Mouse (Mus musculus) midbrain, embryonic 13.5 days (tissue): Measurements from ENCODE around the gene Ift22. TPM values are rescaled to one million over a fixed set of nuclear protein-coding genes. Genes with fewer than 3 reads are reported as not detected.

Experiments
- ATAC-seq: fragments of 200-750 bp; cut with Nextera tagmentation; 2 replicates; pipeline ENCODE4 v1.8.0; 2017; ENCODE audit warnings: mild to moderate bottlenecking, moderate TSS enrichment, moderate library complexity
- H3K27ac ChIP-seq: fragments of 300-500 bp; sonication (generic); 2 replicates; pipeline ENCODE4 v1.5.1; 2015; ENCODE audit warnings: inconsistent platforms, mild to moderate bottlenecking, moderate library complexity
- H3K27me3 ChIP-seq: fragments of 300-500 bp; sonication (generic); 2 replicates; pipeline ENCODE4 v1.6.1; 2015; ENCODE audit warnings: mild to moderate bottlenecking, inconsistent platforms
- H3K36me3 ChIP-seq: fragments of 300-500 bp; sonication (generic); 2 replicates; pipeline ENCODE4 v1.6.1; 2015; ENCODE audit warnings: mild to moderate bottlenecking, inconsistent platforms
- H3K4me1 ChIP-seq: fragments of 300-500 bp; sonication (generic); replicated peaks from 2 replicates; pipeline ENCODE4 v1.6.1; 2015; ENCODE audit warnings: inconsistent platforms
- H3K4me2 ChIP-seq: fragments of 300-500 bp; sonication (generic); replicated peaks from 2 replicates; pipeline ENCODE4 v1.6.1; 2015; ENCODE audit warnings: moderate library complexity, mild to moderate bottlenecking, inconsistent platforms
- H3K4me3 ChIP-seq: fragments of 300-500 bp; sonication (generic); replicated peaks from 2 replicates; pipeline ENCODE4 v1.5.1; 2015; ENCODE audit warnings: mild to moderate bottlenecking, inconsistent platforms
- H3K9ac ChIP-seq: fragments of 300-500 bp; sonication (generic); replicated peaks from 2 replicates; pipeline ENCODE4 v1.6.1; 2015; ENCODE audit warnings: mild to moderate bottlenecking, inconsistent platforms
- H3K9me3 ChIP-seq: fragments of 300-500 bp; sonication (generic); 2 replicates; pipeline ENCODE4 v1.6.1; 2016; ENCODE audit warnings: mild to moderate bottlenecking, inconsistent platforms
- WGBS: fragments of 180-500 bp; shearing (Covaris S2); methylation state at CpG from one replicate; pipeline ENCODE4 v1.1.7; 2015; 5-methylcytosine and 5-hydroxymethylcytosine counted together
- polyA plus RNA-seq: library from polyadenylated mRNA; unstranded; fragments of >200 nt; fragmentation: Nextera tagmentation; extraction: Ambion mirVana; gene quantifications from 2 replicates; pipeline ENCODE4 v1.2.1, GENCODE M21; 2015

Ift22 gene
- polyA plus RNA-seq, 1 experiment from 2014 or later = 125 TPM

DNA sequence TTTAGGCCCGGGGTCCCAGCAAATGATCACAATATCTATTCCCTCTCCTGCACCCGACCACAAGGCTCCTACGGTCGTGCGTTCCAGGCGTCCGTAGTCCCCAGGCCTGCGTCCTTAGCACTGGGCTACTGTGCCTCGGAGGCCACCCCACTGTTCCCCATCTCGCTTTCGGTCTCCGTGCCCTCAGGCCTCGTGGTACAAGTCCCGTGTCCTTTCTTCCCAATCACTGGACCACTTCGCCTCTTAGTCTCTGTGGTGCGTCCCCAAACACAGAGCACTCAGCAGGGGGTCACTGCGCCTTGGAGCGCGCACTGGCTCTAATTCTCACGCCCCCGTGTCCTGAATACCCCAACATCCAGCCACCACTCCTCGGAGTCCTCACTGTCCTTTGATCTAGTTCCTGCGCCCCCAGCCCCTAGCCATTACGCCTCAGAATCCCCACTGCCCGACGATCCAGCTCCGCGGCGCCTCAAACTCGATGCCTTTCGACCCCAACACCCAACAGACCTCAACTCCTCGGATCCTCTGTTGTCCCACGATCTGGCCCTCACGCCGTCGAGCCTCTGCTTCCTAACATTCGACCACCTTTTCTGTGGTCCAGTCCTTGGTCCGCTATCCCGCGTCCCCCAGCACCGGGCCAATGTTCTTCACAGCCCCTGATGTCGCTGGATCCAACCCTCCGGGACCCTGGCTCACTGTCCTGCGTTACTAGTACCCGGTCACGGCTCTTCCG, 25.7 kb upstream of the Ift22 start:
- Histone ChIP-seq H3K9ac (peak overlapping the region; percentile 69), H3K27me3 (peaks cover 44% of the 10 kb centered on the region), H3K36me3 (no peaks in the 10 kb centered on the region), H3K4me2 (peak overlapping the region; percentile 77), H3K4me1 (peaks cover 20% of the 10 kb centered on the region), H3K4me3 (peak overlapping the region; percentile 49), H3K27ac (no peak overlapping the region), H3K9me3 (no peaks in the 10 kb centered on the region)
- under 1% methylated on average over 47 of the region's 47 CpGs for WGBS
- ATAC-seq = 0 out of 2 replicates have a peak, but pooled peaks have one; percentile 30

DNA sequence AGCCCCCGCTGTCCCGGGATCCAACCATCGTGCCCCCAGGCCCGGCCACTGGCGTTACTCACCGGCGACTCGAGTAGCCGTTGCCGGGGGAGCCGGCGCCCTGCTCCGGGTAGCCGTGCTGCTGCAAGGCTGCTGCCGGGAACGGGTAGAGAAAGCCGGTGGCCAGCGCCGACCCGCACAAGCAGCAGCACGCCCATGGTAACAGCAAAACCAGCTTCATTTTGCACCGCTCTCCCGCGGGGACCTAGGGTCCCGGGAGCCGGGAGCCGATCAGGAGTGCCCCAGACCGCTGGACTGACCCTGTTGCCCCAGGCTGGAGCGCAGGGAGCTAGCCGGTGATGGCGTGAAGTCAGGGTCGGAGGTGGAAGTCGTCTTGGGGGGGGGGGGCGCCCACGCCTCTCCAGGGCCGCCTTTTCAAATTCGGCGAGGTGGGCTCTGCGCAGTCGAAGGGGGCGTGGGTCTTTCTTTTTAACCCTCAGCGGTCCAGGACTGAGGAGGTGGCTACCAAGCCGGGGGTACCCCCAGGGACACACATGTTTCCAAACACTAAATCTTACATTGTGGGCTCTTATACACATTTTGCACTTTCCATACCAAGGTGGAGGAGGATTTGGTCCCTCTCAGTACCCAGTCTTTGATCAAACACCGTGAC, 25.0 kb upstream of the Ift22 start, which contains the start of gene Col26a1:
Gene Col26a1, minus strand, starts transcription at position 422 of the 652 bp plus-strand sequence.
- peaks cover 20% of the 10 kb centered on the region for H3K4me1 ChIP-seq
- peak; percentile 76 for ATAC-seq
- H3K4me2 ChIP-seq = peak within 1 kb of the TSS; percentile 77
- H3K27ac ChIP-seq = no peak within 1 kb of the TSS
- peak within 1 kb of the TSS; percentile 49 for H3K4me3 ChIP-seq
- peak within 1 kb of the TSS; percentile 69 for H3K9ac ChIP-seq
- peaks cover 44% of the 10 kb centered on the region for H3K27me3 ChIP-seq
- WGBS = 1% methylated on average over 44 of the region's 44 CpGs
- no peaks in the 10 kb centered on the region for H3K36me3 ChIP-seq
- no peaks in the 10 kb centered on the region for H3K9me3 ChIP-seq

DNA sequence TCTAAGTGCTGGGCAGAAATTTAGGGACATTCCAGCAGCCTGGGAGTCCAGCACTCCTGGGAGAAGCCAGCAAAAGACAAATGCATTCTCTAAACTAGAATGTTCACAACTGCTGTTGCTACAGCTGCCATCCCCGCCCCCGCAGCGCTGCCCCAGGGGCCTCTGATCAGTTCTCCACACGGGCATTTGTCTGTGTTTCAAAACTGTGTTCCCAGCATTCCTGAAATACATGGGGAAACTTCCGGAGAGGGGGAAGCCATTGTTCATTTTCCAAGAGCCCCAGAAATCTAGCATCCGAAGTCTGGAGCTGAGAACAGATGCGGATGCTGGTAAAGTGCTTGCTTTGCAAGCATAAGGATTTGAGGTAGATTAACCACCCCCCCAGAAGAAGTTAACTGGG, 21.0 kb upstream of the Ift22 start:
- Histone ChIP-seq H3K4me1 (peaks cover 15% of the 10 kb centered on the region), H3K27ac (no peak overlapping the region), H3K9ac (no peak overlapping the region), H3K36me3 (no peaks in the 10 kb centered on the region), H3K4me2 (no peak overlapping the region), H3K27me3 (peaks cover 28% of the 10 kb centered on the region), H3K9me3 (no peaks in the 10 kb centered on the region), H3K4me3 (no peak overlapping the region)
- WGBS = 33% methylated on average over 7 of the region's 7 CpGs
- no peak for ATAC-seq

DNA sequence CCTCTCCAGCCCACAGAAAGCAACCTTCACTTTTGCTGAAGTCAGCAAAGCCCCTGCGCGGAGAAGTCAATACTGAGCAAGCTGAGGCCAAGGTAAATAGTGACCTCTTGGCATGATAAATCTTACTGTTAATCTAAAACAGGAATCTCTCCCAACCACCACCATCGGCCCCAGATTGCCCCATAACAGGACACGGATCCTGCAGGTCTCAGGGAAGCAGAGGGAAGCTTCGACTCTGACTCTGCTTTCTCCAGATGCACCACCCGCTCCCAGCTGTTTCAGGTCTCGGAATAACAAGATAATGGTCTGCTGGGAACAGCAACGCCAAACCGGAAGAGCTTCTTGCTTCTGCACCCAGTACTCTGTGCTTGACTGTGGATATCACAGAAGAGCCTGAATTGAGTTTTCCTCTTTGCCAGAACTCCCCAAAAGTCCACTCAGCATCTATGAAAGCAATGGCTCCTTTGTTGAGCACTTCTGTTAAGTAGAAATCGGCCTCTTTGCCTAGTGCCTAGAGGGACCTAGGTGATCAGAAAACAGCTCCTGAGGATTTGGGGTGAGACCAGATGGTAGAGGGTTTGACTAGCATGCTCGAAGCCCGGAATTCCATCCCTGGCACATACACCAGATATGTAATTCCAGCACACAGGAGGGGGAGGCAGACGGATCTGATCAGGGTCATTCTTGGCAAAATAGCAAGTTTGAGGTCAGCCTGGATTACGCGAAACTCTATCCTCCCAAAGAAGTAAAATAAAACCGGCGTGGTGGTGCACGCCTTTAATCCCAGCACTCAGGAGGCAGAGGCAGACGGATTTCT, 19.2 kb upstream of the Ift22 start:
- Histone ChIP-seq H3K4me2 (no peak overlapping the region), H3K4me1 (no peaks in the 10 kb centered on the region; the same call in 1 of the 2 replicates), H3K4me3 (no peak overlapping the region), H3K27ac (no peak overlapping the region), H3K27me3 (peaks cover 11% of the 10 kb centered on the region), H3K36me3 (no peaks in the 10 kb centered on the region), H3K9ac (no peak overlapping the region), H3K9me3 (no peaks in the 10 kb centered on the region)
- no peak for ATAC-seq
- 70% methylated on average over 19 of the region's 19 CpGs for WGBS

DNA sequence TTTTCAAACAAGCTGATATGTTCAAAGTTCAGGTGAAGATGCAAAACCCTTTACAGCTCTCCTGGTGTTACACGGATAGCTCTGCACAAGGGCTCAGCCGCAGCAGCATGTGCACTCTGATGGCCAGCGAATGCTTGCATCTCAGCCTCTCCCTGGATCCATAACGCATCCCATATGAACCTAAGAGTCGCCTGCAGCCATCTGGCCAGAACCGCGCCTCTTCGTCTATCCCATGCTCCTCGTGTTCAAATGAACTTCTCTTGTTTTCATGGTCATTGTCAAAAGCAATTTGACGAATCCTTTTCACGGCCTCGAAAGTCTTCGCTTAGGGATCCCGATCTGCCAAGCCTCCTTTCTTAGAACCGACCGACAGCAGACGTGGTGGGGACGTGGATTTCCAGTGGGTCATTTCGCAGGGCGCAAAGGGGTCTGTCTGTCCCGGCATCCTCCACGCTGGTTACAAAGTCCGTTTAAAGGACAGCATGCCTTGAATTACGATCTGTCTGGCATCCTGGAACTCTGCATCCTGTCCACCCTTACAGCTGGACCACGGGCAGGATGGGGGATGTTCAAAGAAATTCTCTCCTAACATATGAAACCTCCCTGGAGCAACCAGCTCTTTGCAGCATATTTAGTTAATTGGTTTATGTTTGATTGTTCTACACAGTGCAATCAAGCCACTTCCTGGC, 13.0 kb upstream of the Ift22 start:
- no peaks in the 10 kb centered on the region for H3K4me1 ChIP-seq
- H3K36me3 ChIP-seq = no peaks in the 10 kb centered on the region
- no peaks in the 10 kb centered on the region for H3K9me3 ChIP-seq
- H3K27me3 ChIP-seq = no peaks in the 10 kb centered on the region
- no peak for ATAC-seq
- H3K4me2 ChIP-seq = no peak overlapping the region
- no peak overlapping the region for H3K9ac ChIP-seq
- H3K4me3 ChIP-seq = no peak overlapping the region
- H3K27ac ChIP-seq = no peak overlapping the region
- 78% methylated on average over 25 of the region's 25 CpGs for WGBS

DNA sequence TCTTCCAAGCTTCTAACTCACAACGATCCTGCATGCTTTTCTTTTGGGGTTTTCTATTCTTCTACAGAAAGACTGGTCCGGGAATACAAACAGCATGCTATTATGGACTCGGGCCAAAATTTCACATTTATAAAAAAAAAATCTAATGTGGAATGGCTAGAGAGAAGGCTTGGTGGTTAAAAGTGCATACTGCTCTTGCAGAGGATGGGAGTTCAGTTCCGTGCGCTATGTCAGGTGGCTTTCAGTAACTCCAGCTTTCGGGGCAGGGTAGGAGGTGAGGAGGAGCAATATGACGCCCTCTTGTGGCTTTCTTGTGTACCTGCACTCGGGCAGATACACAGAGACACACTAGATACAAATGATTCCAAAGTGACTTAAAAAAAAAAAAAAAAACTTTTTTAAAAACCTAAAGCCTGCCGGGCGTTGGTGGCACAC, 12.4 kb upstream of the Ift22 start:
- Histone ChIP-seq H3K9me3 (no peaks in the 10 kb centered on the region), H3K27ac (no peak overlapping the region), H3K4me1 (0 out of 2 replicates have a peak, but pooled peaks cover 3% of the 10 kb centered on the region), H3K27me3 (no peaks in the 10 kb centered on the region), H3K9ac (no peak overlapping the region), H3K4me3 (no peak overlapping the region), H3K4me2 (no peak overlapping the region), H3K36me3 (no peaks in the 10 kb centered on the region)
- no peak for ATAC-seq
- WGBS = 72% methylated on average over 10 of the region's 10 CpGs

DNA sequence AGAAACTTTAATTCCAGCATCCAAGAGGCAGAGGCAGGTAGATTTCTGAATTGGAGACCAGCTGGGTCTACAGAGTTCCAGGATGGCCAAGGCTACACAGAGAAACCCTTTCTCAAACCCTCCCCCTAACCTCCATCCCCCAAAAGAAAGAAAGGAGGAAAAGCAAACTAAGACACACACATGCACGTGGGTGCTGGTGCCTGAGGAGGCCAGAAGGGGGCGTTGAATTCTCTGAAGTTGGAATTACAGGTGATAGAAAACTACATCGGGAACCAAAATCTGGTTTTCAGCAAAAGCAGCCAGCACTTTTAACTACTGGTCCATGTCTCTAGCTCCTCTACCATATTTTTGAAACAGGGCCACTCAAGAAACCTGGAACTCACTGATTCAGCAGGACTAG, 3.3 kb upstream of the Ift22 start:
- 56% methylated on average over 3 of the region's 3 CpGs for WGBS
- ATAC-seq = no peak
- peaks cover 16% of the 10 kb centered on the region for H3K4me1 ChIP-seq

DNA sequence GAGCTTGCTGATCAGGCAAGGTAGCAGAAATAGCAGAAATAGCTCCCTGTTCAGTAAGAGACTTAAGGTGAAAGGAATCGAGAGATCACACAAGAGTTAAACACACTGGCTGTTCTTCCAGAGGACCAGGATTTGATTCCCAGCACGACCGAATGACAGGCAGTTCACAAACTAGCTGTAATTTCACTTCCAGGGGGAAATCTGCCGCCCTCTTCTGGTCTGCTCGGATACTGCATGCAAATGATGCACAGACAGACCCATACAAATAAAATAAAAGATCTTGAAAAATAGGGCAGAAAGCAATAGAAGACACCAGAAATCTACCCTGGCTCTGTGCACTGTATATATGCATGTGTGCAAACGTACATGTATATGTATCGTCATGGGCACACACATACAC, 2.3 kb upstream of the Ift22 start:
- WGBS = 56% methylated on average over 7 of the region's 7 CpGs
- Histone ChIP-seq H3K4me2 (no peak overlapping the region), H3K4me3 (no peak overlapping the region)

More for the DNA sequence above, 3.3 kb upstream of the Ift22 start:
- no peak overlapping the region for H3K4me3 ChIP-seq
- no peak overlapping the region for H3K4me2 ChIP-seq
- no peak overlapping the region for H3K9ac ChIP-seq
- no peaks in the 10 kb centered on the region for H3K27me3 ChIP-seq
- no peak overlapping the region for H3K27ac ChIP-seq
- H3K9me3 ChIP-seq = no peaks in the 10 kb centered on the region
- H3K36me3 ChIP-seq = no peaks in the 10 kb centered on the region

DNA sequence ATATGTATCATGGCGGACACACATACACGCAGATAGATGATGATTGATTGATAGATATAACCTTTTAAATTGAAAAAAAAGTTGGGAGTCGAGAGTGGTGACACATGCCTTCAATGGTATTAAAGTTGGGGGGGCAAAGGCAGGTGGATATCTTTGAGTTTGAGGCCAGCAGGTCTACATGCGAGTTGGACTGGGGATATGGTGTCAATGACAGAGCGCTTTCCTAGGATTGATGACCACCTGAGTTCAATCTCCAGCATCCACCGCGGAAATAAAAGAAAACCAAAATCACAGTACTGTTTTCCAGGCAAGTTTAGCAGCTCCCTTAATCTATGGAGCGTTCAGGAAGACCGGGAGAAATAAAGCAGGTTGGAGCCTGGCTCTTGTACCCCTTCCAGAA, 363 bp upstream of the Ift22 start:
- H3K27ac ChIP-seq = 0 out of 2 replicates have a peak overlapping the region, but pooled peaks have one; percentile 32
- H3K27me3 ChIP-seq = no peaks in the 10 kb centered on the region
- H3K4me2 ChIP-seq = peak overlapping the region; percentile 72
- peaks cover 17% of the 10 kb centered on the region for H3K4me1 ChIP-seq
- peak overlapping the region; percentile 60 for H3K4me3 ChIP-seq
- ATAC-seq = peak; percentile 40
- H3K9me3 ChIP-seq = no peaks in the 10 kb centered on the region
- H3K9ac ChIP-seq = peak overlapping the region; percentile 51; the same call in 1 of the 2 replicates
- H3K36me3 ChIP-seq = peaks cover 20% of the 10 kb centered on the region
- WGBS = 46% methylated on average over 9 of the region's 9 CpGs

More for the DNA sequence above, 2.3 kb upstream of the Ift22 start:
- H3K9me3 ChIP-seq = no peaks in the 10 kb centered on the region
- peaks cover under 1% of the 10 kb centered on the region for H3K36me3 ChIP-seq
- H3K9ac ChIP-seq = no peak overlapping the region
- no peak overlapping the region for H3K27ac ChIP-seq
- H3K4me1 ChIP-seq = peaks cover 17% of the 10 kb centered on the region
- no peak for ATAC-seq
- no peaks in the 10 kb centered on the region for H3K27me3 ChIP-seq

DNA sequence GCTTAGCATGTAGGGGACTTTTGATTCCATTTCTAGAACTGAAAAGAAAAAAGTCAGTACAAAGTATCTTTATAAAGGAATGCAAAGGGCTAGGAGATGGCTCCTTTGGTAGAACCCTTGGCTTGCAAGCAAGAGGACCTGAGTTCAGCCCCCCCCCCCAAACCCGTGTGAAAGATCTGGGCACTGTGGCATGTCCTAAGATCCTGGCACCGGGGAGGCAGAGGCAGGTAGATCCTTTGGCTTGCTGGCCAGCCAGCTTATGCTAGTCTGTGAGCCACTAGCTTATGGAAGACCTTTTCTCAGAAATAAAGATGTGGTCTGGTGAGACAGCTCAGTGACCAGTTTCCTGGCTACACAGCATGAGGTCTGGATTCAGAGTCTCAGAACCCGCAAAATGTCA, 6.2 kb downstream of the Ift22 start:
- Histone ChIP-seq H3K9me3 (no peaks in the 10 kb centered on the region), H3K9ac (no peak overlapping the region), H3K27me3 (no peaks in the 10 kb centered on the region), H3K27ac (no peak overlapping the region), H3K4me2 (no peak overlapping the region), H3K4me1 (peaks cover 8% of the 10 kb centered on the region), H3K4me3 (no peak overlapping the region), H3K36me3 (peaks cover 38% of the 10 kb centered on the region)
- 83% methylated on average over 3 of the region's 3 CpGs for WGBS
- ATAC-seq = no peak

DNA sequence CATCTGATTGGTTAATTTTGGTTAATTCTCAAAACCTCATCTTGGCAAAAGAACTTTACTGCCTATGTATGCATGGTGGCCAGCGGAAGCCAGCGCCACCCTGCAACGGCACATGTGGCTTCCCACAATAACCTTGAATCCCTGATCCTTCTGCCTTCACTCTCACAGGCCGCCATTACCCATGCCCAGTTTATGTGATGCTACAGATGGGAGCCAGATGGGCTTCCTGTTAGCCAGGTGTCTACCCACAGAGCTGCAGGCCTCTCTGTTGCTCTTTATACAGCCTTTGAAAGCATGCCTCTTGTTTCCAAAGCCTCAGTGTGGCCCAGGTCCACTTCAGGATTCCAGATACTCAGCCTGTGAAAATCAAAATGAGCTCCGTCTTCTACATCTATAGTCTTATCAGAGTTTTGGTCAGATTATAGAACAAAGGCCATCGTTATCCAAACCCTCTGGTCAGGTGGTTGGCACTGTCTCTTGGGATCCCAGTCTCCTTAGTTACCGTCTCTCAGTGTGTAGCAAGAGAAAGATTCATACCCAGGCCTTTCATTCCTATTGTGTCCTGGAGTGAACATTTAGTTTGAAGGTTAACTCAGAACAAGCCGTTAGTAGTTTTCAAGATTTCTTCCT, 9.8 kb downstream of the Ift22 start:
- H3K4me1 ChIP-seq = peaks cover 7% of the 10 kb centered on the region
- 97% methylated on average over 8 of the region's 8 CpGs for WGBS
- no peak overlapping the region for H3K27ac ChIP-seq
- H3K9me3 ChIP-seq = no peaks in the 10 kb centered on the region
- no peak overlapping the region for H3K4me2 ChIP-seq
- no peaks in the 10 kb centered on the region for H3K27me3 ChIP-seq
- peaks cover 16% of the 10 kb centered on the region for H3K36me3 ChIP-seq
- no peak overlapping the region for H3K4me3 ChIP-seq
- no peak overlapping the region for H3K9ac ChIP-seq
- no peak for ATAC-seq
